Mouse (Mus musculus) CD4-positive, CD25-positive, alpha-beta regulatory T cell, adult 4 months (primary cell): Measurements from ENCODE around the gene Adamts9. TPM values are rescaled to one million over a fixed set of nuclear protein-coding genes. Genes with fewer than 3 reads are reported as not detected.

Source experiments
- polyA plus RNA-seq, 2 experiments: library from polyadenylated mRNA; unstranded; fragments of 100-300 nt; shearing (Covaris generic); gene quantifications; one replicate each; pipeline ENCODE4 v1.2.1; 2017

The Adamts9 gene
- polyA plus RNA-seq, 2 experiments from 2014 or later: 0.09 TPM; not detected in 1

Other genes with a start within 250 kb of the Adamts9 start
- under 1 TPM in 1 of 2 experiments, not detected in 1; 0.09 TPM for gene Prickle2, start 237.3 kb downstream of the Adamts9 start, polyA plus RNA-seq
- not detected for gene A730049H05Rik, start 127.0 kb downstream of the Adamts9 start, polyA plus RNA-seq
- gene Gm15737, start 74.1 kb downstream of the Adamts9 start, polyA plus RNA-seq: not detected